Mouse (Mus musculus) G1E (cell line): Measurements from ENCODE around the gene Prorsd1.

ENCODE experiments used
- CTCF ChIP-seq: IDR thresholded peaks from 2 replicates; pipeline ENCODE4 v1.5.1; 2012; ENCODE audit warnings: low read depth, low read length, inconsistent platforms, mixed read lengths
- GATA1 ChIP-seq: IDR thresholded peaks from 2 replicates; pipeline ENCODE4 v1.6.1; 2012; ENCODE audit warnings: borderline replicate concordance, low read length, inconsistent platforms, mixed read lengths
- GATA2 ChIP-seq: IDR thresholded peaks from 2 replicates; pipeline ENCODE4 v1.6.1; 2012; ENCODE audit warnings: low read depth, low read length, inconsistent platforms, borderline replicate concordance
- POLR2AphosphoS5 ChIP-seq: IDR thresholded peaks from 2 replicates; pipeline ENCODE4 v1.6.1; 2012; ENCODE audit warnings: low read depth, low read length, inconsistent platforms; ENCODE audit not compliant: insufficient replicate concordance
- TAL1 ChIP-seq: conservative IDR thresholded peaks from 2 replicates; pipeline ENCODE4 v1.6.1; 2012; ENCODE audit warnings: low read depth, low read length, inconsistent platforms, mixed read lengths

DNA sequence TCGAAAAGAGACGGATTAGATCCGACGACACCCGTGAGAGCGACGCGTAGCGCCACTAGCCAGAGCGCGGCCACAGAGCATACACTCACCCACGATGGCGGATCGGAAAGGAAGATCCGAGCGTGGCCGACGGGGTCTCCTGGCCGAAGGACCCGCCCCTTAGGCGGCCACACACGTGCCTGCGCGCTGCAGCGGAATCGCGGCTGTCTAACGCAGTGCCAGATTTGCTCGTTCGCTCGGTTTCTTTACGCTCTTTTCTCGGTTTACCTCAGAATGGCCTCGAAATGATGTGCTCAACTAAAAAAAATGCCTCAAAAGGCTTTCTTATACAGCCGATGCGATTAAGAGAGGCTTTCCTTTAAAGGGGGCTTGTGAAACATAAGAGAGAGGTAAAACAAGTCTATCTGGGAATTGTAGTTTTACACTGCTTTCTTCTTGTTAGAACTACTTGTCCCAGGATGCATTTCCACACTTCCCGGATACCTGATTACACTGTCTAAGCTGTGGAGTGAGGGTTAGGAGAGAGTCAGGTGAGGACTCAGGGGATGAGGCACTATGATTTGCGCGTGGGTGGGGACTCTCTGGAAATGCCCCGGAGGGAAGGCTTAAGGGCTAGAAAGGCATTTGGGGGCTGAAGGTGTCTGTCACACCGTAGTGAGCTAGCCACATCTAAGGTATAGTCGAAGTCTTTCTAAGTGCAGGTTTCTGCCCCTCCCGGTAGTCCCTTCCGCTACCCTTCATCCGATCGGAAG is 33.1 kb upstream of the Prorsd1 start, which contains the start of the genes Clhc1 and Rps27a:
- TF ChIP-seq CTCF (no peak), GATA1 (no peak), TAL1 (no peak), GATA2 (no peak), POLR2AphosphoS5 (0 out of 2 replicates have a peak, but pooled peaks have one; percentile 48)
